Mouse (Mus musculus) fibroblast of lung, adult 2 months (primary cell): ENCODE data around the gene Fam189a2.

ENCODE experiments used
- DNase-seq: peaks from one replicate; pipeline ENCODE4 v3.0.0-alpha.2; 2011; ENCODE audit warnings: low read depth

The Fam189a2 gene

DNA sequence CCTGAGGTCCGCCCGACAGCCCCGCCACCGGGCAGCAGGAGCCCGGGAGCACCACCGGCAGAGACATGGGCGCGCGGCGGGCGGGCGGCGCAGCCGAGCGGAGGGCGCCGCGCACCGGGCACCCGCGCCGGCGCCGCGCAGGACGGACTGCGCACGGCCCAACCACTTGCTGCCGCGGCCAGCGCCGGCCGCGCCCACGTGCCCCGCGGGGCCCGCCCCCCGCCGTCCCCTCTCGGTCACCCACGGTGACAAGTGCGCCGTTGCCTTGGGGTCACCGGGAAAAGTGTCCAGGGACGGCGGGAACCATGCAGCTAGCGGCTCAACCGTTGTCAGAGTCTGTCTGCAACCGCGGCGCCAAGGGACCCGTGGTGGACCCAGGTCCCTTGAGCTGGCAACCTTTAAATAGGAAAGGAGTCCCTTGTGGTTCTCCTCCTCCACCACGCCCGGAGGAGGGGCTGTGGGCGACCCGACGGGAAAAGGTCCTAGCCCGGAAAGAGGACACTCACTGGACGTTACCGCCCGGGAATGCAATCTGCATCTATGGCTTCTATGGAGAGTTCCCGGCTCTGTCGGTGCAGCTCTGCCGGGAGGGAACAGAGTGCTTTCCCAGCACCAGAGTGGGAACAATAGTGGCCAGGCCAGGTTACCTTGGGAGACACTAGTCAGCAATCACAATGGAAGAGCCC lies at the start of gene Fam189a2:
TSS of gene Fam189a2 (minus strand) at position 149 of the 686 bp plus-strand sequence.
- no peak for DNase-seq

DNA sequence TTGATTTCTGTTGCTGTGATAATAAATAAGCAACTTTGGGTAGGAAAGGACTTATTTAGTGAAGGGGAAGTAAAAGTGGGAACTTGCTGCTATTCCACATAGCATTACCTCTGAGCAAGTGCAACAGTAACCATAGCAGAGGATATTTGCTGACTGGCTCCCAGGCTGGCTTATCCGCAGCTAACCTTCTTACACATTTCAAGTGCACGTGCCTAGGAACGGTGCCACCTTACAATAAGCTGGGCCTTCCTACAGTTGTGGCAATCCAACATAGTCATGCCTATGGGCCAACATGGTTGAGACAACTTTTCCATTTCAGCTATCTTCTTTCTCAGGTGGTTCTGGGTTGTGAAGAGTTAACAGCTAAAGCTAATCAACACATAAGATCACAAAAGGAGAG lies 46.8 kb upstream of the Fam189a2 start:
- no peak for DNase-seq

DNA sequence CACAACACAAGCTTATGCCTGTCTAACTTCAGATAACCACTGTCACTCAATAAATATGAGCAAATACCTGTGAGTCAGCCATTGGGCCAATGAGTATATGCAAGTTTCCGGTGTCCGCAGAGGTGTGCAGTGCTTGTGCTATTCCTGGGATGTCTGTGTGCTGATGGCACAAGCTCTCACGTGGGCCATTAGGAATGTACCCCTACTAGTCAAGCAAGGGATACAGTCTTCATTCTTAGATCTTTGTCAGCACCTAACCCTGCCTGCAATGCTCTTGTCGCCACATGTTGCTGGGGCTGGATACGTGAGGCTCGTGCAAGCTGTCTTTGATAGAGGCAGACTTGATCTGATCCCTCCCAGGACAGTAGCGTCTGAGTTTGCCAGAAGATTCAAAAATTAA lies 45.7 kb upstream of the Fam189a2 start:
- DNase-seq: no peak

DNA sequence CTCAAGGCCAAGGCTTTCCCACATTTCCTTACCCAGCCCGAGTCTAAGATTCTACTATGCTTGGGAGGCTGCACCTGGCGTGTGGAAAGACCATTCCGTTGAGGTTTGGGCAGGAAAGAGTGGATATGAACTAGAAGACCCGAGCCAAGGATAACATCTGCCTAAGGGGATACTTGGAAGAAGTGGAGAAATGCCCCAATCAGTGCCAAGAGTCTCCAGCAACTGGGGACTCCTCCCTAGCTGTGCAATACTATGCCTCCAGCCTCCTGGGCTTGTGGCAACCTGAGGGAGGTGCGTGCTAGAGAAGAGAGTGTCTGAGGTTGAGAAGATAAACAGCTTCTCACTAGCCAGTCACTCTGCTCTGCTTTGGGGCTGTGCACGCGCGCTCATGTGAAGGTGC lies 45.1 kb upstream of the Fam189a2 start:
- DNase-seq: no peak

DNA sequence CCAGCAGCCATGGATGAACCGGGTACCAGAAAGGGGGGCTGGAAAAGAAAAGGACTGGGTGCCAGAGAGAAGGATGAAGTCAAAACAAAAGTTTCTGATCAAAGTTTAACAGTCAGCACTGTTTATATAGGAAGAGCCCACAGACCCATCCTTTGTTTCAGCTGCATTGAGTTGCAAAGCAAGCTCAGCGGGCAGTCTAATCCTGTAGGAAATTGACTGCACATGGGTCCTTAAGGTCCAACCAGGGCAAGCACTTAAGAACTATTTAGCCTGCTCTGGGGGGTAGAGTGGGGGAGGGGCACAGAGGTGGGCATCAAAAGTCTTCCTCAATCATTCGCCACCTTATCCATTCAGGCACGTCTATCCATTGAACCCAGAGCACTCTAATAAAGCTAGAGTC lies 42.3 kb upstream of the Fam189a2 start:
- DNase-seq: no peak

DNA sequence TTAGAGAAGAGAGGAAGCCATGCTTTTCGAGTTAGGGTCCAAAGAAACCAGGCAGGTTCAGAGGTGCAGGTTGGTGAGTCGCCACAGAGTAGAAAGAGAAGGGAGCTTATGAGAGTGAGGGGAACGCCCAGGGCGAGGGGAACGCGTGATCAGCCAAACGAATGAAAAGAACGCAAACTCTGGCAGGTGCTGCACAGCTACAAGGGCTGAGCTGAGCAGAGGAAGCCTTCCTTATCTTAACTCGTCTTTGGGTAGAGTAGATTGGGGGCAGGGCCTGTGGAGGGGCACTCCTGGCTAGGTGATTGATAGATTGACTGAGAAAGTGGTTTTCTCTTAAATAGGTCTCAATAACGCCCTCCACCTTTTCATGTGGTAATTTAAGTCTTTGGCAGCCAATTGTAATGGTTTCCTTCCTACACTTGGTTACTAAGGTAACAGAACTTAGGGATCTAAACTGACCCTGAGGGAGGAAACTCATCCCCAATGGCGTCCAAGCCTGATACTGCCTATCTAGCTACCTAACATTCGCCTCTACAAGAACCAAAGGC lies 33.6 kb upstream of the Fam189a2 start:
- no peak for DNase-seq

DNA sequence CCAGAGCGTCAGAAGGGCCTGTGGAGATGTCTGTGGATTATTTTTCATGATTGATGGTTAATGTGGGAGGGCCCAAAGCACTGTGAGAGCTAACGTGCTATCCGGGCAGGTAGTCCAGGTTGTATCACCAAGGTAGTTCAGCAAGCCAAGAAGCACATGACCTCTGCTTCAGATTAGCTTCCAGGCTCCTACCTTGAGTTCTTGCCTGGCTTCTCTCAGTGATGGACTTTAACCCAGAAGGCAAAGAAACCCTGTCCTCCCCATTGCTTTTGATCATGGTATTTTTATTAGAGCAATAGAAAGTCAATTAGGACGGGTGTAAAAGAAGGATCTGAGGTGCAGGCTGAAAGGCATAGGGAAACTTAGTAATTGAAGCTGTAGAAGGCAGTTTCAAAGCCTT lies 32.8 kb upstream of the Fam189a2 start:
- DNase-seq: no peak

DNA sequence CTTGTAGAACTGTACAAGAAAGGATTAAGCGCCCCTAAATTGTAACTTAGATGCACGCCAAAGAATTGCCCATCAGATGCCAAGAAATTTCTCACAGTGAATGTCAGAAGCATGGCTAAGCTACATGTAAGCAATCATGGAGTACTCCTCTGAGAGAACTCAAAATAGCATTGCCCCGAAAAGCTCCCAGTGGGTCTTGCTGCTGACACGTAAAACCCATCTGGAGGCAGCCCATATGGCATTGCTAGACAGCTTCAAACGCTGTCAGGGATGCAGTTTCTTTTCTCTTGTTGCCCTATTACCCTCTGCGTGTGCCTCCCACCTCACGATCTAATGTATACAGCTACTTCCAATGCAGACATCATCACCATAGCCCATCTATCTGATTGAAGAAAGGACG lies 28.0 kb upstream of the Fam189a2 start:
- no peak for DNase-seq

DNA sequence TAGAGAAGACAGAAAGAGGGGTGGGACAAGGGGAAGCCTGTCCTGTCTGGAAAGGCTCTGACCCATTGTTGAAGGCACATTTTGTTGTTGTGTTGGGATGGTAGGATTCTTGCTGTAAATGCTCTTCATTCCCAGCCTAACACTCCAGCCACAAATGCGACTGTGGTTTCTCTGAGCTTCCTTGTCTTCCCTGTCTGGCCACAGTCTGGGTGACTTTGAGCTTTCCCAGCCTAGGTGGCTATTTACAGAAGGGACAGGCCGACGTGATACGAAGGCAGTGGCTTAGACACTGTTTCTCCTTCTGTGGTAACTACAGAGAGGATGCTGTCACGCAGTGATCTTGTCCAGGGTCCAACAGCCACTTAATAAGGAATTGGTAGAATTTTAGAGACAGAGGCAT lies 27.2 kb upstream of the Fam189a2 start:
- no peak for DNase-seq

DNA sequence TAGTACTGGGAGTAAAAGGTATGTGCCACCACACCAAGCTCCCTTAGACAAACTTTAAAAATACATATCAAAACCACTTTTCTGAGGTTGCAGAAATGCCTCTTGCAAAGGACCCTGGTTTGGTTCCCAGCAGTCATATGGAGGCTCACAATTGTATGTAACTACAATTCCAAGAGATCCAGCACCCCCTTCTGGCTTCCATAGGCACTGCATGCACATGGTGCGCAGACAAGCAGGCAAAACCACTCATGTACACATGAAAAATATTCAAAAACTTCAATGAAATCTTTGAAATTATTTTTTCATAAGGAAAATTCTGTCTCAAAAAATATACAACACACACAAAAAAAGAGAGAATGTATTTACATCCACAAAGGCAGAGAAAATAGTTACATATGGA lies 26.1 kb upstream of the Fam189a2 start:
- no peak for DNase-seq

DNA sequence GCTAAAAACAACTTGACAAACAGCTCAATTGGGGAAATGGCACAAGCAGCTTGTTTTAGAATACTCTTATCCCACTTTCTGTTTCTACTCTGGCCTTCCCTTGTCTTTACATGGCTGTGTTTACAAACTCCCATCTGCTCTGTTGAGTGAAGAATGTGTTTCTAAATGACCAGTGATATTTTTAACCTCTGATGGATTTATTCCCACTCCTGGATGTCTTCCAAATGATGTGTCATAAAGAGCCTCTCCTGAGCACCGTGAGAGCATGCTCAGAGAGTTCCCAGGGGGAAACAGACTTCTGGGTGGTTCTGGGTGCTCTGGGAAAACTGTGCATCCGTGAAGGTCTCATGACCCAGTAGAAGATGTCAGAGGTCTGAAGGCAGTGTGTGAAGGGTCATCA lies 24.1 kb upstream of the Fam189a2 start:
- peak; percentile 68 for DNase-seq

DNA sequence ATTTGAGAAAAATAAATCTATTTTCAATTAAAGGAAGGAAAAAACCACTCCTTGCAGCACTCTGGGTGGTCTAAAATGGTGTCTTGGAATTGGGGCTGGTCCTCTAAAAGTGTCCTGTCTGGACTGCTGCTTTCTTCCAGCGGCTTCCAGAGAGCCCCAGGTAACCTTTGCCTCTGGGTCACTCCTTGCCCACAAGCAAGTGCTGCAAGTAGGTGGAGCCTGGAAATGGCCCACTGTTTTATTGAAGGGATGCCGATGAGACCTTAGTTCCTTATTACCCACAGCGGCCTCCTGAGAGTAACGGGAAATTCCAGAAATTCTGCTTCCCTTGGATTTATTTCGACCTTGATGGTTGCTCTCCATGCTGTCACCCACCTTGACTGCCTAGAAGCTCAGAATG lies 23.4 kb upstream of the Fam189a2 start:
- DNase-seq: no peak

DNA sequence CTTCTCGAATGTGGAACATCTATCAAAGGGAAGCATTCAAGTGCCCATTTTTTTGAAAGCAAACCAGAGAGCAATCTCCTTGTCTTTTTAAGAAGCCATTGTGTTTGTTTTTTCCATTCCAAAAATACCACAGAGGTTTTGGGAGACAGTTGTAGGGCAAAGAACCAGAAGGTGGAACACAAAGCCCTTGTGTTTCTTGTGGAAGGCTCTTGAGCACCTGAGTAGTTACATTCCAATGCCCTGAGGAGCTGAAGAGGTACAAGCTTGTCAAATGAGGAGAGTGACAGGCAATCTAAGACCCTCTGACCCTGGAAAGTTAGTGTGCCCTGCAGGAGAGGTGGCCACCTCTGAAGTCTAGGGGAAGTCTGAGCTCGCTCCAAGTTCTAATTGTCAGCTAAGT lies 19.7 kb upstream of the Fam189a2 start:
- DNase-seq: no peak

DNA sequence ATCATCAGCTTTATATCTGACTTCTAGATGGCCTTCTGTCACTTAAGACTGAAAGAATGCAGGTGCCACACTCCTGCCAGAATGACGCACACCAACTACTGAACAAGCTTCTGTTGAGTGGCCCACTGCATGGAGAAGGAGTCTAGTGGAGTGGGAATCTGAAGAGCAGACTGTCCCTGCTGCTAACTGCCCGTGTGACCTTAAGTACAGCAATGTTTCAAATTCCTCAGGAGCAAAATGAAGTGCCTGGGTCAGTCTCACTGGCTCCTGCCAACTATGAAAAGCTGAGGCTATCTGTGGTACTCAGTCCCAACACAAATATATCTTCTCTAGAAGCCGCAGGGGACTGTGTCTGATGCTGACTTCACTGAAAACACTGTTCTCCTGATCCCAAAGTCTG lies 18.5 kb upstream of the Fam189a2 start:
- DNase-seq: no peak

DNA sequence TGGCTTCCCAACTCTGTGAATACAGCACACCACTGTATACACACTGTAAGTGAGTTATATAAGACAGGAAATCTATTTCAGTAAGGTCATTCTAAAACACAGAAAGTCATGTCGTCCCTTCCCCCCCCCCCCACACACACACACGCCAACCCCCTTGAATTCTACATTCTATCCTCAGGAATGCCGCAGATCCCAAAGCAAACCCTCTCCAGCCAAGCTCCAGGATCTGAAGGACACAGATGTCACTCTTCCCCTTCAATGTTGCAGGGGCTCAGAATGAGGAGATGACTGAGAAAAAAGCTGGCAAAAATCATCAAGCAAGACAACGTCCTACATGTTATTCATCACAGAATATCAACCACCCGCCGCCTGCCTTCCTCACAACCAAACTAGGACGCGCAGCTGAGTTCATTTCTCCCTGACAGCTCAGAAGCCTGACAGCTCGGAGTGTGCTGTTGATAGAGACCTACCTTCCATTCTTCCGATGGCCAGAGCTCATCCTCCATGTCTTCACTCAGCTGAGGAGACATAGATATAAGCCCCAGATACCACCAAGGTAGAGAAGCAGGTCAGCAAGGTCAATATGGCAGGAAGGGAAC lies 15.7 kb upstream of the Fam189a2 start:
- DNase-seq: no peak

DNA sequence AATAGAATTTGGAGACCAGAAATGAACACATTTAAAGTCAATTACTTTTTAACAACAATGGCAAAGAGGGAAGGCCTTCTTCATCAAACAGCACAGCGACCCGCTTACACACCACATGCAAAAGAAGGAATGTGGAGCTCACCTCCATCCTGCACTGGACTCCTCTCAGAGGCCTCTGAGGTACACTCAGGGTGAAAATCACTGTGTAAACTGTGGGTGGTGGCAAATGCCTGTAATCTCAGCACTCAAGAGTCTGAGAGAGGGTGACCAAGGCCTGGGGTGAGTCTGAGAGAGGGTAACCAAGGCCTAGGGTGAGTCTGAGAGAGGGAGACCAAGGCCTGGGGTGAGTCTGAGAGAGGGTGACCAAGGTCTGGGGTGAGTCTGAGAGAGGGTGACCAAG lies 11.6 kb upstream of the Fam189a2 start:
- DNase-seq: no peak

DNA sequence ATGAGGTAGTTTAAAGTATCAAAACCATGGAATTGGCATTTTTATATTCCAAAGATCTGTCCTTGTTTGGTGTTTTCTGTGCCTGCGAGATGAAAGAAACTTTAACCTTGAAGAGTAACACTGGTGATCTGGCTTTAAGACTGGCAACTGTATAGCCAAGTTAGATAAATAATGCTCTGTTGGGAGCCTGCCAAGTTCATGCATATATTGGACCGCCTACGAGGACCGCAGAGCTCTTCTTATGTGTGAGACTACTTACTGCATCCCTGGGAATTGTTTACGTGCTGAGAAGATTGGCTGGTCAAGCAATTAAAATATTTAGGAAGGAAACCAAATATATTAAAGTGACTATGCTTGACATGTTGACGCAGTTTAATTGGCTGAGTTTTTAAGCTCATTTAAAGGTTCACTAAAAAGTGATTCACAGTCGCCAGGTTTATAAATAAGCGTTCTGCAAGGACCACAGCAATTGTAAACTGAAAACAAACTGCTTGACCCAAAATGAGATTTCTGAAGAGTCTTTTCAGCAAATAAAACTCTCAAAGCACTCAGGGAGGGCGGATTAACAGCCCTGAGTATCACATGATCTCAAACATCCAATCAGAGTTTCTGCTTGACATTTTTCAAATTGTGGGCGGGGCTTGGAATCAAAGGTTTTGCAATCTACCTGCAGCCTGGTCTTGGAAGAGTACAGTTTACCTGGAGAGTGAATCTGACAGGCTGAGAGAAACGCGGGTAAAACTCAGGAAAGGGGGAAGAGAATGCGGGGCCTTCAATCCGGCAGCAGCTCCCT lies 8.4 kb upstream of the Fam189a2 start:
- DNase-seq: no peak

DNA sequence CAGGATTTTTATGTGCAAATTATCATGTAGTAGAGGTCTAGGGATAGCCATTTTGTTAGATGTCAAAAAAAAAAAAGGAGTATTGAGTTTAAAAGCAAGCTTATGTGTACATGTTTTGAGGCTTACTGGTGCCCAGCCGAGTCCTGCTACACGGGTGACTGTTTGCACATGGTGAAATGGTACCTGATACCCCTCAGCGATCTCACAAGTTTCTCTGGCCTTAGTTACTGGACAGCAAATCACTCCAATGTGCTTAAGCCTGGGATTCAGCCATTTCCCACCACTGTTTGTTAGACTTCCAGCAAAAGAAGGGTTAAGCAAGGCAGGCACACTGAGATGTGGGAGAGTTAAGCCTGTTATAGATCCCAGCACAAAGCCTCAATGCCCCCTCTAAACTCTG lies 3.5 kb upstream of the Fam189a2 start:
- DNase-seq: no peak

DNA sequence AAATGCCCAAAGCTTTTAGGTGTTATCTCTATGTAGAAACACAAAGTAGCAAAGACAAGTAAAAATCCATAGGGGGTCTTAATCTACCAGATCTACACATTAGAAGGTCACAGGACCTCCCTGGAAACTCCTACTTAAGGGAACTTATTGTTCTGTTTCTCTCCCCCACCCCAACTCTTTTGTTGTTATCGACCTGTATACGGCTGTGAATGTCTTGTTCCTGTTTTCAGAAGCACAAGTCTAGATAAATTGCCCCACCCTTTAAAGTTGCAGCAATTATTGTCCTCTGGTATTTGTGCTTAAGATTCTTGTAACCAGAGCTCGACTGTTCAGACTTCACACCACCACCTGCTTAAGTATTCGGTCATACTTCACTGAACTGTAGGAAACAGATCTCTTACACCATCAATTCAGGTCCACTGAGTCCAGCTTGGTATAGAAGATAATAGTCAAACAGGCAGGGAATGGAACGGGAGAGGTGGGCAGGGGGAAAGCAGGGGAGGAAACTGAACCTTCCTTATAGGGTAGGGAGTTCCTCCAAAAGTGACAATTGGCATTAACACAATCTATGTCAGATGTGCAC lies 1.9 kb upstream of the Fam189a2 start:
- no peak for DNase-seq

DNA sequence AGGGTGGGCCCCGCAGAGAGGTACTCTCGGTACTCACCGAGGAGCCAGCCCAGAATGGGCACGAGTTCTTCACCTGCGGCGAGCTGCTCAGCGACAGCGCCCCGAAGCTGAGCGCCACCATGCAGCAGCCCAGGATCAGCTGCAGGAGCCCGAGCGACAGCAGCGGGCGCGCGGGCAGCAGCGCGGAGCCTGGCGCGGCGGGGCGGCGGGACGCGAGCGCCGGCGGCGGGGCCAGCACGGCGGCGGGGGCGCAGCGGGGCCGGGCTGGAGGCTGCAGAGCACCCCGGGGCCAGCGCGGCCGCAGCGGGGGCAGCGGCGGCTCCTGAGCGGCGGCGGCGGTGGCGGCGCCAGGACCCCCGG lies 328 bp downstream of the Fam189a2 start:
- no peak for DNase-seq

DNA sequence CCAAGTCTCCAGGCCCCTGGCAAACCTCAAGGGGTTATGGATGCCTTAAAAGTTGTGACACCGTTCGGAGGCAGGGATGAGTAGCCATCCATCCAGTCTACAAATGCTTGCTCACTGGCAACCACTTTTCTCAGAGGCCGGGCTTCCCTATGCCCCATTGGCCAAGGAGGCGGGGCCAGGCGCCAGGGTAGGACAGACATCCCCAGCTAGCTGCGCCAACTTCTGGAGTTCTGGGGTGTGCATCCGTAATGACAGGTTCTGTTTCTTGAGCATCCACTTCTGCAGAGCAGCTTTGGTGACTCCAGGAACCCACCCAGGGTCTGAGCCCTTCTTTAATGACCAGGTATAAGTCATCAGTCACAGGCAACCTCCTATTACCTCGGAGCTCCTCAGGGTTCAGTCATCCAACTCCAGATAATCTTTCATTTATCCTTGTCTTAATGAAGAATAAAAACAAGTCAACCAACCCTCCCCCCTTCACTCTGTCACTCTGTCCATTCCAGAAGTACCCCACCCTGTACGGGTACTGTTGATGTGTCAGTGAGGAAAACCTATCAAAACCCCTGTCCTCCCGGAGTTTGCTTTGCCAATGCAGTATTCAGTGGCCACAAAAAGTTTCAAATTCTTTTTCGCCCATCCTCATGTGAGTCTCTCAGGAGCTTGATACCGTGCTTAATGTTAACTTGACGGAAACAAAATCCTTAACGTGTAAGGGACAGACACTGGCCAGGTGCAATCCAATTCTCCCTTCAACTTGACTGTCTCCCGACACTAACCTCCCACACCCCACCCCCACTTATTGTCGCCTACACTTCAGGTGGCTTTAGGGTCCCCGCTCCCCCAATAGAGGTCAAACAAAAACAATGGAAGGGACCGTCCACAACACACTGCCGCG lies 956 bp downstream of the Fam189a2 start:
- DNase-seq: no peak

DNA sequence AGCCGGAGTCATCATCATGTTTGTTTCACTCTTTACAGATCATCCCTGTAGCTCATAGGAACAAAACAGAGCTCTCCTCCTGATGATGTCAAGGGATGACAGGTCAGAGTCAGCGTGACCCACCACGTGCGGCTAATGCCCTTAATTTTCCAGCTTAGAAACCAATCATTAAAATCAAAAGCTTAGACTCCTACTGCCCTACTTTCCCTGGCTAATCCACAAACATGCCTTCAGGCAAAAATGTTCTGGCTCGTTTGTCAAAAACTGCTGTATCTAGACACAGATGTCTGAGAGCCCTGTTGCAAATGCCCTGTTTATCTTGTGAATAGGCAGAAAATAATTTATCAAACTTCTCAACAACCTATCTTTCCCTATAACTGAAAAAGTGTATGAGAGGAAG lies 4.9 kb downstream of the Fam189a2 start:
- peak; percentile 3 for DNase-seq
